Mouse (Mus musculus): Measurements from ENCODE around the gene Upf3a.

GRCm38 (mm10) chr8:13753680-13754079 is 31.7 kb upstream of the Upf3a start:
- TF ChIP-seq CTCF (IDR thresholded peaks at IDR 0.05; ENCODE audit: borderline replicate concordance, insufficient read depth, low read depth, low read length), result peak; percentile 75
- TF ChIP-seq POLR2A (IDR thresholded peaks at IDR 0.05; ENCODE audit: borderline replicate concordance, insufficient read depth, low read length), result no peak
